Mouse (Mus musculus): ENCODE data around the gene Tmem238. TPM values are rescaled to one million over a fixed set of nuclear protein-coding genes. Genes with fewer than 3 reads are reported as not detected.
"Not testable (repeated sequence)": the region's sequence is repeated elsewhere in the genome, so short reads cannot be mapped to it uniquely, and the experiment has no call there.

The Tmem238 gene
- polyA plus RNA-seq (2012; ENCODE audit: insufficient read depth, insufficient read length, low replicate concordance, missing spikeins): not detected in 2 replicates

DNA sequence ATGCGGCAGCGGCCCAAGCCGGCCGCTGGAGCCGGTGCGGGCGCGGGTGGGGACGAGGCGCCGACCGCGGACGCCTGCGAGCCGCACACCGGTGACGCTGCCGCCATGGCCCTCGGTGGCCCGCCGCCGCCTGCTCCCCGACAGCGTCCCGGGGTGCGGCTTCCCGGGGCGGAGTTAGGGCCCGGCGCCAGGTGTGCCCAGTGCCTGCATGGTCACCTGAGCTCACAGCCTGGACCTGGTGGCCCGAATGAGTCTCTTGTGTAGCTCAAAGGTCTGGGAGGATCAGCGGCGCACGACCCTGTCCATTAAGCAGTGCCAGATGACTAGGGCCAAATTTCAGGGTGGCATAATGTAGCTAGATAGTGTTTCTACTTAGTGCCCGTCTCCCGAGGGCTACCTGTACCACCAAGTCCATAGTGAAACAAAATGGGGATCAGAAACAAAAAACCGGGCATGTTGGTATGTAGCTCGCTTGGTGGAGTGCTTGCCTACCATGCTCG lies at the start of gene Tmem238:
TSS of gene Tmem238 (minus strand) at position 221 of the 500 bp plus-strand sequence.
- TF ChIP-seq POLR2A (IDR thresholded peaks at IDR 0.05; ENCODE audit: insufficient read depth, low read depth, low read length) (no peak), CTCF (IDR thresholded peaks at IDR 0.05; ENCODE audit: insufficient read depth, low read depth, low read length) (no peak)

DNA sequence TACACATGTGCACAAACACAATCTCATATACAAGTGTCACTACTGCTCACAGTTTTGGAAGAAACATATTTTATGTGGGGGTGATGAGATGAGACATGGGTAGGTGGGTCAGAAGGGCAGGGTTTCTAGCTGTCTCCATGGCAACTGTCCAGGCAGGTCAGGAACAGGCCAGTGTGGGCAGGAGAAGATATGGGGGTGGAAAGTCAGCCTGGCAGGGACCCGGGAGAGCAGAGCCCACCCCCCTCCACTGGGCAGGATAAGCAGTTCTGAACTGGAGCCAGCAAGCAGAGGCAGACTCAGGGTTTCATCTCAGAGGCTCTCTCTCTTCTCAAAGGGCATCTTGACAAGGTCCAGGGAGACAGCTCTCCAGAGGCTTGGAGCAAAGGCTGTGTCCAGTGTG lies 48.2 kb upstream of the Tmem238 start:
- Histone ChIP-seq H3K27ac (ENCODE audit: insufficient read depth, low read depth, low read length) (no peak overlapping the region), H3K4me3 (ENCODE audit: insufficient read depth, low read depth, low read length) (no peak overlapping the region), H3K4me1 (ENCODE audit: control insufficient read depth, insufficient read depth, low read length) (peaks cover 26% of the 10 kb centered on the region)
- 5% methylated on average over 1 of the region's 1 CpGs for WGBS
- no peak for TF ChIP-seq CTCF (IDR thresholded peaks at IDR 0.05; ENCODE audit: insufficient read depth, low read depth, low read length)
- no peak for TF ChIP-seq POLR2A (IDR thresholded peaks at IDR 0.05; ENCODE audit: insufficient read depth, low read depth, low read length)

More for the DNA sequence above, at the start of gene Tmem238:
- H3K4me1 ChIP-seq (ENCODE audit: control insufficient read depth, insufficient read depth, low read length): peaks cover 16% of the 10 kb centered on the region
- peak within 1 kb of the TSS; percentile 53 for H3K4me3 ChIP-seq (ENCODE audit: insufficient read depth, low read depth, low read length)
- no peak within 1 kb of the TSS for H3K27ac ChIP-seq (ENCODE audit: insufficient read depth, low read depth, low read length)
- 10% methylated on average over 40 of the region's 40 CpGs for WGBS

DNA sequence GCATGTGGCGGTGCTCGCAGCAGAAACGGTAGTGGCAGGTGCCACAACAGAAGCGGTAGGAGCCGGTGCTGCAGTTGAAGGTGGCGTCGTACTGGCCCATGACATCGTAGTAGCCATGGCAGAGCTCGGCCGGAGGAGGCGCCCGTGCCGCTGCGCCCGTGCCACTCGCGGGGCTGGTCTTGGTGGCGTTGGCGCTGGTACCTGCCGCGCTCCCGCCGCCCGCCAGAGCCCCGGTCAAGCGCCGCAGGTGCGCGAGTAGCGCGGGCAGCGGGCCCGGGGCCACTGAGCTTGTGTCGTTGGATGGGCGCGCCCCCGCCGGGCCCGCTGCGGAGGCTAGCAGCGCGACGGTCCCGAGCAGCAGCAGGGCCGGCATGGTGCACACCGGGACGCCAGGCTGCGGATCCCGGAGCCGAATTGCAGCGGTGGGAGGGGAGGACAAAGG lies 46.9 kb upstream of the Tmem238 start:
- peak overlapping the region; percentile 50 for H3K4me3 ChIP-seq (ENCODE audit: insufficient read depth, low read depth, low read length)
- 2% methylated on average over 51 of the region's 51 CpGs for WGBS
- H3K27ac ChIP-seq (ENCODE audit: insufficient read depth, low read depth, low read length): no peak overlapping the region
- TF ChIP-seq POLR2A (IDR thresholded peaks at IDR 0.05; ENCODE audit: insufficient read depth, low read depth, low read length) (no peak), CTCF (IDR thresholded peaks at IDR 0.05; ENCODE audit: insufficient read depth, low read depth, low read length) (no peak)
- H3K4me1 ChIP-seq (ENCODE audit: control insufficient read depth, insufficient read depth, low read length): peaks cover 17% of the 10 kb centered on the region

DNA sequence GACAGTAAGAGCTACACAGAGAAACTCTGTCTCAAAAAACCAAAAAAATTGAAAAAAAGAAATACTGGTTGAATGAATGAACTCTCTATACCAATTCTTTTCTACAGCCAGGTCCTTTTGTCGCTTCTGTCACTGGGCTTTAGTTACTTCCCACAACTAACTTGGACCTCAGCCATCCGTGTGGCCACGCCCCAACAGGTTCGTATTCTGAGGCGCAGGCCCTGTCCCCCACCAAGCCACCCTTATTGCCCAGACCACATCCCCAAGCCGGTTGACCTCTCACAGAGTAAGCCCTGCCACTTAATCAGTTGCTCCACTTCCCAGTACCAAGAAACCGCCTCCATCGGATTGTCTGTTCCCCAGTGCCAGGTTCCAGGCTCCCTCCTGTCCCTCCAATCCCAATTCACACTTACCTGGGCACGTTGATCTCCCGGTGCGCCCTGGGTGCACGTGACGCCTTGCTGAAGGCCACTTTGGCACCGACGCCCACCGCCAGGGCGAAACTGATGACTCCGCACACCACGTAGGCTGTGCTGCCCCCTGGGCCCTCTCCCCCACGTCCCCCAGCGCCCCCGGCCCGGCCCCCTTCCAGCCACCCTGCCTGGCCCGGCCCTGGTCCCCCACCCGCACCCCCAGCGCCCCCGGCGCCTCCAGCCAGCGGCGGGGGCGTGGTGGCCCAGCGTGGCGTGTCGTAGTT lies 46.3 kb upstream of the Tmem238 start:
- peak overlapping the region; percentile 50 for H3K4me3 ChIP-seq (ENCODE audit: insufficient read depth, low read depth, low read length)
- no peak overlapping the region for H3K27ac ChIP-seq (ENCODE audit: insufficient read depth, low read depth, low read length)
- no peak for TF ChIP-seq POLR2A (IDR thresholded peaks at IDR 0.05; ENCODE audit: insufficient read depth, low read depth, low read length)
- no peak for TF ChIP-seq CTCF (IDR thresholded peaks at IDR 0.05; ENCODE audit: insufficient read depth, low read depth, low read length)
- H3K4me1 ChIP-seq (ENCODE audit: control insufficient read depth, insufficient read depth, low read length): peaks cover 17% of the 10 kb centered on the region
- 24% methylated on average over 34 of the region's 34 CpGs for WGBS

DNA sequence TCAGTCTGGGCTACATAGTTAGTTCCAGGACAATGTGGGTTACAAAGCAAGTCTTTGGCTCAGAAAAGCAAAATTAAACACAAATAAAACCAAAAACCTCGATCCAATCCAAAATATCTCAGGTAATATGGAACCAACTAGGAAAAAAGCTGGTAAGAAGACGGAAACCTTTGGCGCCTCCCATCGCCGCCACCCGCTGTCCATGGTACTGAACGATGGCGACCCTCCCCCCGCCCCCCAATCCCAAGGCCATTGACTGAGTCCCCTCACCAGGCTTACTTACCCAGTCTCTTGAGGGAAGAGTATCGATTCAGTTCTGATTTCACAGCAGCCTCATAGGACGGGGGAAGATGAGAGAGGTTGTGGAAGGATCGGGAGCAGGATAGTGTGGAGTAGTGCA lies 41.0 kb upstream of the Tmem238 start:
- WGBS: 27% methylated on average over 12 of the region's 12 CpGs

DNA sequence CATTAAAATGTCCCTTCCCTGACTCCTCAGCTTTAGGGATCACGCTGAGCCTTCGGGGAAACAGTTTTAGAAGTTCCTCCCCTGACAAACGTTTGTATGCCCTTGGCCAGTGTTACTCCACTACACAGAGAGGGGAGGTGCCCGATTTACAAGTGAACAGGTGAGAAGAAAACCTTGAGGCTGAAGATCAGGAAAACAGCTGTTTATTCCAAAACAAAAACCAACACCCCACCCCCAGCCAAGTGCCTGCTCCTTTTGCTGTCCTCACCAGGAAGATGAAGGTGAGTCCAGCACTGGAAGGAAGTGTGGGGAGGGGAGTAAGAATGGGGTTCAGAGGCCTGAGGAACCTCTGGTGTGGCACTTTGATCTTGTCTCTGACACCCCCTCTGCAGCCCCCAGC lies 35.9 kb upstream of the Tmem238 start:
- WGBS: 60% methylated on average over 4 of the region's 4 CpGs
- H3K27ac ChIP-seq (ENCODE audit: insufficient read depth, low read depth, low read length): no peak overlapping the region
- H3K4me3 ChIP-seq (ENCODE audit: insufficient read depth, low read depth, low read length): no peak overlapping the region
- TF ChIP-seq POLR2A (IDR thresholded peaks at IDR 0.05; ENCODE audit: insufficient read depth, low read depth, low read length) (no peak), CTCF (IDR thresholded peaks at IDR 0.05; ENCODE audit: insufficient read depth, low read depth, low read length) (no peak)
- H3K4me1 ChIP-seq (ENCODE audit: control insufficient read depth, insufficient read depth, low read length): no peaks in the 10 kb centered on the region

More for the DNA sequence above, 41.0 kb upstream of the Tmem238 start:
- H3K27ac ChIP-seq (ENCODE audit: insufficient read depth, low read depth, low read length): no peak overlapping the region
- no peaks in the 10 kb centered on the region for H3K4me1 ChIP-seq (ENCODE audit: control insufficient read depth, insufficient read depth, low read length)
- TF ChIP-seq CTCF (IDR thresholded peaks at IDR 0.05; ENCODE audit: insufficient read depth, low read depth, low read length): no peak
- no peak for TF ChIP-seq POLR2A (IDR thresholded peaks at IDR 0.05; ENCODE audit: insufficient read depth, low read depth, low read length)
- no peak overlapping the region for H3K4me3 ChIP-seq (ENCODE audit: insufficient read depth, low read depth, low read length)

DNA sequence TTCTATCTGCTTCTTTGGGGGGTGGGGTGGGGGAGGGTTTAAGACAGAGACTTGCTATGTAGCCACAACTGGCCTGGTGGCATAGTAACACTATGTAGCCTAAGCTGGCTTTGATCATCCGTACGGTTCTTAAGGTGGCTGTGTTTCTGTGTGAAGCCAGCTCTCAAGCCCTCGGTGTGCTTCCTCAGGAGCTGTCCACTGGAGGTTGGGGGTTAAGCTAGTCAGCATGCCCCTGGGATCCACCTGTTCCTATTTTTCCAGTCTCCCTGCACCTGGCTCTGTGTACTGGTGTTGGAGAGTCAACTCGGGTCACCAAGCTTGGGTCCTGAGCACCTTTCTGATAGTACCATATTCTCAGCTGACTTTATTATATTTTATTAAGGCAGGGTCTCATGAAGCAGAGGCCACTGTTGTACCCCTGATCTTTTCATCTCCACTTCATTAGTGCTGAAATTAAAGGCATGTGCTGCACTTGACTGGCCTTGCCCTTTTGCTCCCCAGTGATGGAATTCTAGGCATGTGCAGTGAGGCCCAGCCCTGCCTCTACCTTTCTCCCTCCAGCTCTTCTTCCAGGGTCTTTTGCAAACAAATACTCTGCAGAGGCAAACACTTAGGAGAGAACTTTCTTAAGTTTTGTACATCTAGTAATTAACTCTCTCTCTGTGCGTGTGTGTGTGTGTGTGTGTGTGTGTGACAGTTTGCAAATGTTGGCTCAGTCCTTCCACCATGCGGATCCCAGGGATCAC lies 32.9 kb upstream of the Tmem238 start:
- Histone ChIP-seq H3K4me1 (ENCODE audit: control insufficient read depth, insufficient read depth, low read length) (no peaks in the 10 kb centered on the region), H3K27ac (ENCODE audit: insufficient read depth, low read depth, low read length) (no peak overlapping the region), H3K4me3 (ENCODE audit: insufficient read depth, low read depth, low read length) (no peak overlapping the region)
- no peak for TF ChIP-seq CTCF (IDR thresholded peaks at IDR 0.05; ENCODE audit: insufficient read depth, low read depth, low read length)
- TF ChIP-seq POLR2A (IDR thresholded peaks at IDR 0.05; ENCODE audit: insufficient read depth, low read depth, low read length): no peak
- 62% methylated on average over 6 of the region's 6 CpGs for WGBS

DNA sequence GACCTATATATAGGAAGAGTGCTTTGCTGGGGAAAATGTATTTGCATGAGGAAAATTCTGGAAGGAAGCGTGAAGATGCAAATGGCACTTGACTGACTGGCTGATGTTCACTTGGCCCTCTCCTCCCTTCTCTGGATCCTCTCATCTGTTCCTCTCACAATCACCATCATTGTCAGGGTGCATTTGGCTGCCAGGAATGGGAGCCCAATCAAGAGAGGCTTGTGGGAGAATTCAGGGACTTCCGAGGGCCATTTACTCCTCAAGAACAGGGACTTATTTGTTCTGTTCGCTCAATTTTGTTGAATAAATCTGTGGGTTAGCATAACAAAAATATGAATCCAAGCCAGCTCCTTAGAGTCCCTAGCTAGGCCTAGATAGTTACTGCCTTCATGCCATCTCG lies 32.2 kb upstream of the Tmem238 start:
- TF ChIP-seq CTCF (IDR thresholded peaks at IDR 0.05; ENCODE audit: insufficient read depth, low read depth, low read length): no peak
- no peak for TF ChIP-seq POLR2A (IDR thresholded peaks at IDR 0.05; ENCODE audit: insufficient read depth, low read depth, low read length)
- no peaks in the 10 kb centered on the region for H3K4me1 ChIP-seq (ENCODE audit: control insufficient read depth, insufficient read depth, low read length)
- H3K27ac ChIP-seq (ENCODE audit: insufficient read depth, low read depth, low read length): no peak overlapping the region
- 50% methylated on average over 4 of the region's 4 CpGs for WGBS
- no peak overlapping the region for H3K4me3 ChIP-seq (ENCODE audit: insufficient read depth, low read depth, low read length)

DNA sequence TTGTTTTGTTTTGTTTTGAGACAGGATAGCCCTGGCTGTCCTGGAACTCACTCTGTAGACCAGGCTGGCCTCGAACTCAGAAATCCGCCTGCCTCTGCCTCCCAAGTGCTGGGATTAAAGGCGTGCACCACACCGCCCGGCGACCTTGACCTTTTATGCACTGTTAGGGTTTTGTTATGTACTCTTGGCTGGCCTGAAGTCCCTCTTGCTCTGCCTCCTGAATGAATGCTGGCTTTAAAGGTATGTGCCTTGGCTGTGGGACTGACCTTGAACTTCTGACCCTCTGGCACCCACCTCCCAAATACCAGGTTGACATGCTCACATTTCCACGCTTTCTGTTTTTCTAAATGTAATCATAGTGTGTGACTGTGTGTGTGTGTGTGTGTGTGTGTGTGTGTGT lies 31.5 kb upstream of the Tmem238 start:
- WGBS: 90% methylated on average over 7 of the region's 7 CpGs
- not testable (repeated sequence) for H3K4me1 ChIP-seq (ENCODE audit: control insufficient read depth, insufficient read depth, low read length); H3K4me3 ChIP-seq (ENCODE audit: insufficient read depth, low read depth, low read length); H3K27ac ChIP-seq (ENCODE audit: insufficient read depth, low read depth, low read length)

All from olfactory bulb, adult 2 months (tissue).